Mouse (Mus musculus): ENCODE measurements around the gene Snrpg.

- no peak for TF ChIP-seq CTCF (conservative IDR thresholded peaks at IDR 0.05; ENCODE audit: low read length)
- TF ChIP-seq NANOG (IDR thresholded peaks at IDR 0.05; ENCODE audit: borderline replicate concordance, low read length) = no peak
- no peak for TF ChIP-seq POU5F1 (IDR thresholded peaks at IDR 0.05; ENCODE audit: borderline replicate concordance, low read length)
These were observed 35.8 kb upstream of the Snrpg start for GRCm38 (mm10) chr6:86335121-86335849.
